Mouse (Mus musculus) cerebellum, postnatal 10 days (tissue): ENCODE data around the gene Cdh13.

Experiments
- DNase-seq, 2 experiments: peaks; one replicate each; pipeline ENCODE4 v3.0.0; 2021; ENCODE audit warnings: mixed read lengths in 2 of 2

The Cdh13 gene

GRCm38 (mm10) chr8:118582185-118582584 is 298.7 kb downstream of the Cdh13 start:
- no peak for DNase-seq

- no peak for DNase-seq
Observed at GRCm38 (mm10) chr8:118587981-118588380, 304.4 kb downstream of the Cdh13 start.

GRCm38 (mm10) chr8:118596816-118597215 is 313.3 kb downstream of the Cdh13 start:
- DNase-seq = peak; percentile 21 to 27

GRCm38 (mm10) chr8:118601376-118601775 is 317.8 kb downstream of the Cdh13 start:
- peak; percentile 73 to 80 for DNase-seq

- DNase-seq = peak; percentile 70 to 75
Observed at GRCm38 (mm10) chr8:118602074-118602473, 318.5 kb downstream of the Cdh13 start.

- DNase-seq = peak; percentile 73 to 75
Observed at GRCm38 (mm10) chr8:118611551-118611950, 328.0 kb downstream of the Cdh13 start.

- no peak for DNase-seq
Observed at GRCm38 (mm10) chr8:118618195-118618594, 334.7 kb downstream of the Cdh13 start.

GRCm38 (mm10) chr8:118626425-118626824 is 342.9 kb downstream of the Cdh13 start:
- DNase-seq = no peak

- DNase-seq = no peak
Observed at GRCm38 (mm10) chr8:118627737-118628136, 344.2 kb downstream of the Cdh13 start.

GRCm38 (mm10) chr8:118628702-118629101 is 345.2 kb downstream of the Cdh13 start:
- peak; percentile 77 to 81 for DNase-seq

GRCm38 (mm10) chr8:118635296-118636060 is 351.9 kb downstream of the Cdh13 start:
- DNase-seq = peak; percentile 66 to 74

GRCm38 (mm10) chr8:118639606-118640005 is 356.1 kb downstream of the Cdh13 start:
- peak; percentile 95 for DNase-seq

GRCm38 (mm10) chr8:118641799-118642198 is 358.3 kb downstream of the Cdh13 start:
- peak in 1 of 2 experiments; percentile 42 for DNase-seq

GRCm38 (mm10) chr8:118648801-118649537 is 365.4 kb downstream of the Cdh13 start:
- DNase-seq = no peak

GRCm38 (mm10) chr8:118649981-118650380 is 366.4 kb downstream of the Cdh13 start:
- no peak for DNase-seq

GRCm38 (mm10) chr8:118662001-118662829 is 378.7 kb downstream of the Cdh13 start:
- peak in 1 of 2 experiments; percentile 26 for DNase-seq

GRCm38 (mm10) chr8:118665081-118665480 is 381.5 kb downstream of the Cdh13 start:
- no peak for DNase-seq

GRCm38 (mm10) chr8:118667736-118668135 is 384.2 kb downstream of the Cdh13 start:
- peak; percentile 58 to 61 for DNase-seq

GRCm38 (mm10) chr8:118676233-118676632 is 392.7 kb downstream of the Cdh13 start:
- peak; percentile 26 to 30 for DNase-seq

GRCm38 (mm10) chr8:118679347-118679746 is 395.8 kb downstream of the Cdh13 start:
- no peak for DNase-seq

GRCm38 (mm10) chr8:118683386-118683785 is 399.9 kb downstream of the Cdh13 start:
- DNase-seq = no peak

- DNase-seq = no peak
Observed at GRCm38 (mm10) chr8:118685863-118686262, 402.3 kb downstream of the Cdh13 start.

GRCm38 (mm10) chr8:118689849-118690248 is 406.3 kb downstream of the Cdh13 start:
- DNase-seq = no peak
